In the genomic region with DNA sequence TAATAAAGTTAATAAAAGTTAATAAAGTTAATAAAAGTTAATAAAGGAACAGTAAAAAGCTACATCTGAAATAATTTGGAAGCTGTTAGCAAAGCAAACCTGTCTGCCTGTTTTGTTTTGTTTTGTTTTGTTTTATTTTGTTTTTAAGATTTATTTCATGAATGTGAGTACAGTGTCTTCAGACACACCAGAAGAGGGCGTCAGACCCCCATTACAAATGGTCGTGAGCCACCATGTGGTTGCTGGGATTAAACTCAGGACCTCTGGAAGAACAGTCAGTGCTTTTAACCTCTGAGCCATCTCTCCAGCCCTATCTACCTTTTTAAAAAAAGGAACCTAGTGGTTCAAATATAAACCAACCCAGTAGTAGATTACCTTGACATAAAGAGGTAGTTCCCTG, we compare ENCODE assay signal across 15 mouse cellular contexts. TPM values are rescaled to one million over a fixed set of nuclear protein-coding genes. Genes with fewer than 3 reads are reported as not detected.
DNase-seq lines count a peak whose midpoint lies in the region; ATAC-seq and TF ChIP-seq lines count a peak whose summit lies in the region.
"Had no signal": no experiment of that assay in that cellular context is flagged by ENCODE, and none has a peak within 500 bp of the region (broad histone marks: within the 10 kb centered on the region; RNA-seq: fewer than 3 reads in every experiment).

No protein-coding gene starts in this region.

- peak; percentile 26 for TF ChIP-seq CTCF in heart, postnatal 0 days (IDR thresholded peaks at IDR 0.05; ENCODE audit: low read depth)
- peak; percentile 50 for TF ChIP-seq CTCF in liver, postnatal 0 days (IDR thresholded peaks at IDR 0.05; ENCODE audit: low read depth)

- intact Hi-C loops in heart, postnatal 36 days (cut with DNase I): no loop called here

- 41% methylated on average over 2 of the region's 2 CpGs for WGBS in heart, postnatal 0 days
- WGBS in liver, postnatal 0 days (ENCODE audit: insufficient replicate concordance): 38% methylated on average over 2 of the region's 2 CpGs

- TF ChIP-seq EP300 in heart, postnatal 0 days (IDR thresholded peaks at IDR 0.05; ENCODE audit: low read depth): no peak
- TF ChIP-seq EP300 in liver, postnatal 0 days (IDR thresholded peaks at IDR 0.05; ENCODE audit: low read depth): no peak

- no peaks in the 10 kb centered on the region for H3K36me3 ChIP-seq in heart, postnatal 0 days (replicated peaks; ENCODE audit: control insufficient read depth, insufficient read depth, low read length)
- no peaks in the 10 kb centered on the region for H3K36me3 ChIP-seq in liver, postnatal 0 days (replicated peaks; ENCODE audit: insufficient read depth, low read length)
- H3K36me3 ChIP-seq: embryonic facial prominence, embryonic 10.5 days; forebrain, embryonic 12.5 days; hindbrain, embryonic 13.5 days; midbrain, embryonic 10.5 days; neural tube, embryonic 13.5 days had no signal

- H3K4me3 ChIP-seq in heart, postnatal 0 days (ENCODE audit: low read depth, low read length): no peak overlapping the region
- H3K4me3 ChIP-seq in liver, postnatal 0 days (ENCODE audit: low read depth, low read length): no peak overlapping the region
- H3K4me3 ChIP-seq: embryonic facial prominence, embryonic 10.5 days; forebrain, embryonic 12.5 days; hindbrain, embryonic 13.5 days; midbrain, embryonic 10.5 days; neural tube, embryonic 13.5 days had no signal

- H3K9me3 ChIP-seq in heart, postnatal 0 days (replicated peaks; ENCODE audit: control insufficient read depth, low read length): no peaks in the 10 kb centered on the region
- H3K9me3 ChIP-seq in liver, postnatal 0 days (ENCODE audit: low read length): no peaks in the 10 kb centered on the region
- H3K9me3 ChIP-seq: embryonic facial prominence, embryonic 10.5 days; forebrain, embryonic 12.5 days; hindbrain, embryonic 13.5 days; midbrain, embryonic 10.5 days; neural tube, embryonic 13.5 days had no signal

- no peak overlapping the region for H3K27ac ChIP-seq in heart, postnatal 0 days (ENCODE audit: low read depth)
- no peak overlapping the region for H3K27ac ChIP-seq in liver, postnatal 0 days (ENCODE audit: low read depth)
- H3K27ac ChIP-seq: embryonic facial prominence, embryonic 10.5 days; forebrain, embryonic 12.5 days; hindbrain, embryonic 13.5 days; midbrain, embryonic 10.5 days; neural tube, embryonic 13.5 days had no signal

- no peak for DNase-seq in heart, postnatal 0 days (ENCODE audit: low spot score)
- DNase-seq in heart, postnatal 36 days: no peak
- DNase-seq in lung, postnatal 10 days: peak; percentile 21
- no peak for DNase-seq in lung, postnatal 36 days
- DNase-seq in NIH3T3 (ENCODE audit: low read depth): peak; percentile 28
- DNase-seq in liver, postnatal 0 days: no peak
- no peak for DNase-seq in frontal cortex, postnatal 14 days (ENCODE audit: low spot score in 2 of 2)
- DNase-seq in embryo, embryonic 10 days (ENCODE audit: low spot score): no peak
- DNase-seq: right cerebral cortex, postnatal 4 days had no signal

- no peak for ATAC-seq in heart, postnatal 0 days (ENCODE audit: insufficient read depth, low read depth)
- ATAC-seq in liver, postnatal 0 days: no peak

- H3K4me1 ChIP-seq in heart, postnatal 0 days (ENCODE audit: control insufficient read depth, insufficient read depth): peaks cover 6% of the 10 kb centered on the region; the same call in 1 of the 2 replicates
- H3K4me1 ChIP-seq in liver, postnatal 0 days (ENCODE audit: insufficient read depth): no peaks in the 10 kb centered on the region; the same call in 1 of the 2 replicates
- H3K4me1 ChIP-seq: embryonic facial prominence, embryonic 10.5 days; forebrain, embryonic 12.5 days; hindbrain, embryonic 13.5 days; midbrain, embryonic 10.5 days; neural tube, embryonic 13.5 days had no signal

- H3K27me3 ChIP-seq in heart, postnatal 0 days (ENCODE audit: control insufficient read depth, insufficient read depth, low read length): no peaks in the 10 kb centered on the region
- H3K27me3 ChIP-seq in liver, postnatal 0 days (ENCODE audit: insufficient read depth, low read length): no peaks in the 10 kb centered on the region
- H3K27me3 ChIP-seq: forebrain, embryonic 12.5 days; hindbrain, embryonic 13.5 days; neural tube, embryonic 13.5 days had no signal

- H3K4me2 ChIP-seq in heart, postnatal 0 days (ENCODE audit: low read depth, low read length): no peak overlapping the region
- no peak overlapping the region for H3K4me2 ChIP-seq in liver, postnatal 0 days (ENCODE audit: low read depth, low read length)
- H3K4me2 ChIP-seq: forebrain, embryonic 12.5 days; hindbrain, embryonic 13.5 days; neural tube, embryonic 13.5 days had no signal

- no peak overlapping the region for H3K9ac ChIP-seq in heart, postnatal 0 days (replicated peaks; ENCODE audit: low read depth, low read length)
- no peak overlapping the region for H3K9ac ChIP-seq in liver, postnatal 0 days (replicated peaks)
- H3K9ac ChIP-seq: forebrain, embryonic 12.5 days; hindbrain, embryonic 13.5 days; neural tube, embryonic 13.5 days had no signal

RNA-seq across cellular contexts. Expression of a gene that starts 8.1 kb away (rescaled TPM):
- total RNA-seq in heart, postnatal 0 days (2014; rRNA removed; ENCODE audit: low replicate concordance): not detected in 2 replicates
- polyA plus RNA-seq in heart, postnatal 0 days (2015; fragmentation: Nextera tagmentation; extraction: Ambion mirVana): 0.14 TPM in 1 of 2 replicates, not detected in the other
- total RNA-seq in heart, postnatal 36 days (2021): not detected
- polyA plus RNA-seq in liver, postnatal 0 days (2015; fragmentation: Nextera tagmentation; extraction: Ambion mirVana): not detected in 2 replicates
- total RNA-seq: layer of hippocampus, postnatal 10 days had no signal

RNA-seq across cellular contexts. Expression of a gene that starts 35.5 kb away (rescaled TPM):
- 65.1 and 71.3 TPM in 2 replicates for total RNA-seq in heart, postnatal 0 days (2014; rRNA removed; ENCODE audit: low replicate concordance)
- polyA plus RNA-seq in heart, postnatal 0 days (2015; fragmentation: Nextera tagmentation; extraction: Ambion mirVana): 11.0 and 12.1 TPM in 2 replicates
- 10 to 100 TPM; 83.7 to 93.5 TPM for total RNA-seq in heart, postnatal 36 days (2021)
- polyA plus RNA-seq in liver, postnatal 0 days (2015; fragmentation: Nextera tagmentation; extraction: Ambion mirVana): 5.5 and 6.2 TPM in 2 replicates

RNA-seq across cellular contexts. Expression of a gene that starts 52.1 kb away (rescaled TPM):
- total RNA-seq in heart, postnatal 0 days (2014; rRNA removed; ENCODE audit: low replicate concordance): 40.5 and 62.6 TPM in 2 replicates
- polyA plus RNA-seq in heart, postnatal 0 days (2015; fragmentation: Nextera tagmentation; extraction: Ambion mirVana): 56.6 and 58.1 TPM in 2 replicates
- total RNA-seq in heart, postnatal 36 days (2021): 10 to 100 TPM; 56.2 to 56.9 TPM
- polyA plus RNA-seq in liver, postnatal 0 days (2015; fragmentation: Nextera tagmentation; extraction: Ambion mirVana): 32.6 and 35.2 TPM in 2 replicates

Comparison
In these comparisons a context has a peak if more than half of its experiments do, and no peak if none do; other contexts are left out.
1. DNase-seq: peak in lung, postnatal 10 days (single experiment) and NIH3T3 (single experiment); none in heart, postnatal 0 days (single experiment), heart, postnatal 36 days (0 of 2), lung, postnatal 36 days (single experiment), liver, postnatal 0 days (single experiment), frontal cortex, postnatal 14 days (0 of 2) and embryo, embryonic 10 days (single experiment).